Mouse (Mus musculus): ENCODE measurements at regions not wholly inside any gene's neighbourhood (a gene's known extent, or its start where the extent isn't known, plus 50 kb on each side); places are given as distances from the start of the nearest gene placed in this dataset.

GRCm38 (mm10) chr3:70138926-70139325, 131.5 kb downstream of the Otol1 start:
- Histone ChIP-seq H3K4me3 (no peak overlapping the region), H3K9me3 (no peaks in the 10 kb centered on the region), H3K27me3 (no peaks in the 10 kb centered on the region), H3K36me3 (no peaks in the 10 kb centered on the region), H3K27ac (replicated peaks) (no peak overlapping the region), H3K9ac (no peak overlapping the region), H3K4me2 (no peak overlapping the region), H3K4me1 (replicated peaks) (no peaks in the 10 kb centered on the region)
- 77% methylated on average over 4 of the region's 4 CpGs for WGBS
- no peak for ATAC-seq (ENCODE audit: low FRiP score, low read depth)

- H3K27ac ChIP-seq (replicated peaks): no peak overlapping the region
- H3K4me3 ChIP-seq: no peak overlapping the region
- no peaks in the 10 kb centered on the region for H3K9me3 ChIP-seq
- H3K36me3 ChIP-seq: no peaks in the 10 kb centered on the region
- no peaks in the 10 kb centered on the region for H3K27me3 ChIP-seq
- no peak overlapping the region for H3K9ac ChIP-seq
- H3K4me1 ChIP-seq (replicated peaks): no peaks in the 10 kb centered on the region
- WGBS: 100% methylated on average over 1 of the region's 1 CpGs
- no peak overlapping the region for H3K4me2 ChIP-seq
- ATAC-seq (ENCODE audit: low FRiP score, low read depth): no peak
Observed at GRCm38 (mm10) chr3:70145728-70146127, 138.3 kb downstream of the Otol1 start.

- no peak for ATAC-seq (ENCODE audit: low FRiP score, low read depth)
- no peaks in the 10 kb centered on the region for H3K36me3 ChIP-seq
- H3K9ac ChIP-seq: no peak overlapping the region
- H3K4me3 ChIP-seq: no peak overlapping the region
- 72% methylated on average over 5 of the region's 5 CpGs for WGBS
- H3K4me1 ChIP-seq (replicated peaks): no peaks in the 10 kb centered on the region
- H3K9me3 ChIP-seq: no peaks in the 10 kb centered on the region
- no peak overlapping the region for H3K27ac ChIP-seq (replicated peaks)
- H3K4me2 ChIP-seq: no peak overlapping the region
- no peaks in the 10 kb centered on the region for H3K27me3 ChIP-seq
Observed at GRCm38 (mm10) chr3:70151156-70151555, 143.7 kb downstream of the Otol1 start.

GRCm38 (mm10) chr3:70160043-70160442, 152.6 kb downstream of the Otol1 start:
- 50% methylated on average over 9 of the region's 9 CpGs for WGBS
- H3K27ac ChIP-seq (replicated peaks): no peak overlapping the region
- ATAC-seq (ENCODE audit: low FRiP score, low read depth): no peak
- H3K4me1 ChIP-seq (replicated peaks): no peaks in the 10 kb centered on the region
- no peaks in the 10 kb centered on the region for H3K9me3 ChIP-seq
- no peak overlapping the region for H3K4me3 ChIP-seq
- no peaks in the 10 kb centered on the region for H3K36me3 ChIP-seq
- H3K27me3 ChIP-seq: no peaks in the 10 kb centered on the region
- H3K9ac ChIP-seq: no peak overlapping the region
- H3K4me2 ChIP-seq: no peak overlapping the region

- H3K4me2 ChIP-seq: no peak overlapping the region
- H3K4me3 ChIP-seq: no peak overlapping the region
- H3K27me3 ChIP-seq: no peaks in the 10 kb centered on the region
- no peak overlapping the region for H3K27ac ChIP-seq (replicated peaks)
- no peaks in the 10 kb centered on the region for H3K9me3 ChIP-seq
- no peak overlapping the region for H3K9ac ChIP-seq
- no peak for ATAC-seq (ENCODE audit: low FRiP score, low read depth)
- H3K4me1 ChIP-seq (replicated peaks): no peaks in the 10 kb centered on the region
- WGBS: 67% methylated on average over 4 of the region's 4 CpGs
- H3K36me3 ChIP-seq: no peaks in the 10 kb centered on the region
Observed at GRCm38 (mm10) chr3:70171667-70172066, 164.3 kb downstream of the Otol1 start.

GRCm38 (mm10) chr3:70176391-70176790, 169.0 kb downstream of the Otol1 start:
- Histone ChIP-seq H3K4me1 (replicated peaks) (no peaks in the 10 kb centered on the region), H3K4me2 (no peak overlapping the region), H3K36me3 (no peaks in the 10 kb centered on the region), H3K27ac (replicated peaks) (no peak overlapping the region), H3K9ac (no peak overlapping the region), H3K27me3 (no peaks in the 10 kb centered on the region), H3K9me3 (no peaks in the 10 kb centered on the region), H3K4me3 (no peak overlapping the region)
- WGBS: 83% methylated on average over 1 of the region's 1 CpGs
- ATAC-seq (ENCODE audit: low FRiP score, low read depth): no peak; the same call in 1 of the 2 replicates

- H3K27ac ChIP-seq (replicated peaks): no peak overlapping the region
- no peaks in the 10 kb centered on the region for H3K27me3 ChIP-seq
- ATAC-seq (ENCODE audit: low FRiP score, low read depth): no peak
- no peak overlapping the region for H3K4me3 ChIP-seq
- H3K4me1 ChIP-seq (replicated peaks): no peaks in the 10 kb centered on the region
- no peak overlapping the region for H3K4me2 ChIP-seq
- 67% methylated on average over 3 of the region's 3 CpGs for WGBS
- no peak overlapping the region for H3K9ac ChIP-seq
- no peaks in the 10 kb centered on the region for H3K9me3 ChIP-seq
- H3K36me3 ChIP-seq: no peaks in the 10 kb centered on the region
Observed at GRCm38 (mm10) chr3:70181611-70182010, 174.2 kb downstream of the Otol1 start.

- no peak for ATAC-seq (ENCODE audit: low FRiP score, low read depth)
- no peaks in the 10 kb centered on the region for H3K4me1 ChIP-seq (replicated peaks)
- no peak overlapping the region for H3K4me2 ChIP-seq
- no peaks in the 10 kb centered on the region for H3K36me3 ChIP-seq
- H3K9ac ChIP-seq: no peak overlapping the region
- H3K9me3 ChIP-seq: no peaks in the 10 kb centered on the region
- no peak overlapping the region for H3K4me3 ChIP-seq
- no peak overlapping the region for H3K27ac ChIP-seq (replicated peaks)
- no peaks in the 10 kb centered on the region for H3K27me3 ChIP-seq
Observed at GRCm38 (mm10) chr3:70190741-70191140, 183.3 kb downstream of the Otol1 start.

GRCm38 (mm10) chr3:70196671-70197070, 189.3 kb downstream of the Otol1 start:
- no peak overlapping the region for H3K4me3 ChIP-seq
- 88% methylated on average over 3 of the region's 3 CpGs for WGBS

GRCm38 (mm10) chr3:70198890-70199289, 191.5 kb downstream of the Otol1 start:
- H3K4me2 ChIP-seq: no peak overlapping the region
- H3K9me3 ChIP-seq: no peaks in the 10 kb centered on the region
- H3K4me3 ChIP-seq: no peak overlapping the region
- no peaks in the 10 kb centered on the region for H3K4me1 ChIP-seq (replicated peaks)
- no peak overlapping the region for H3K9ac ChIP-seq
- no peaks in the 10 kb centered on the region for H3K27me3 ChIP-seq
- no peak for ATAC-seq (ENCODE audit: low FRiP score, low read depth)
- H3K36me3 ChIP-seq: no peaks in the 10 kb centered on the region
- no peak overlapping the region for H3K27ac ChIP-seq (replicated peaks)
- WGBS: 69% methylated on average over 3 of the region's 3 CpGs

More at GRCm38 (mm10) chr3:70196671-70197070, 189.3 kb downstream of the Otol1 start:
- H3K4me1 ChIP-seq (replicated peaks): no peaks in the 10 kb centered on the region
- no peak overlapping the region for H3K9ac ChIP-seq
- H3K36me3 ChIP-seq: no peaks in the 10 kb centered on the region
- H3K27me3 ChIP-seq: no peaks in the 10 kb centered on the region
- H3K27ac ChIP-seq (replicated peaks): no peak overlapping the region
- no peak for ATAC-seq (ENCODE audit: low FRiP score, low read depth)
- H3K9me3 ChIP-seq: no peaks in the 10 kb centered on the region
- H3K4me2 ChIP-seq: no peak overlapping the region

GRCm38 (mm10) chr3:70201334-70201943, 194.0 kb downstream of the Otol1 start:
- Histone ChIP-seq H3K4me3 (no peak overlapping the region), H3K9me3 (no peaks in the 10 kb centered on the region), H3K9ac (no peak overlapping the region), H3K4me2 (no peak overlapping the region), H3K27ac (replicated peaks) (no peak overlapping the region), H3K27me3 (no peaks in the 10 kb centered on the region), H3K4me1 (replicated peaks) (no peaks in the 10 kb centered on the region), H3K36me3 (no peaks in the 10 kb centered on the region)
- 65% methylated on average over 3 of the region's 3 CpGs for WGBS
- ATAC-seq (ENCODE audit: low FRiP score, low read depth): no peak

GRCm38 (mm10) chr3:70215195-70215594, 207.8 kb downstream of the Otol1 start:
- Histone ChIP-seq H3K4me1 (replicated peaks) (0 out of 2 replicates have a peak, but pooled peaks cover 3% of the 10 kb centered on the region), H3K9me3 (no peaks in the 10 kb centered on the region), H3K36me3 (no peaks in the 10 kb centered on the region), H3K27ac (replicated peaks) (no peak overlapping the region), H3K27me3 (no peaks in the 10 kb centered on the region), H3K4me2 (no peak overlapping the region), H3K4me3 (no peak overlapping the region), H3K9ac (no peak overlapping the region)
- ATAC-seq (ENCODE audit: low FRiP score, low read depth): no peak
- 92% methylated on average over 3 of the region's 3 CpGs for WGBS

- no peaks in the 10 kb centered on the region for H3K27me3 ChIP-seq
- H3K27ac ChIP-seq (replicated peaks): no peak overlapping the region
- 28% methylated on average over 1 of the region's 1 CpGs for WGBS
- H3K4me3 ChIP-seq: no peak overlapping the region
- no peaks in the 10 kb centered on the region for H3K36me3 ChIP-seq
- H3K4me1 ChIP-seq (replicated peaks): 0 out of 2 replicates have a peak, but pooled peaks cover 3% of the 10 kb centered on the region
- H3K9ac ChIP-seq: no peak overlapping the region
- no peaks in the 10 kb centered on the region for H3K9me3 ChIP-seq
- no peak for ATAC-seq (ENCODE audit: low FRiP score, low read depth)
- no peak overlapping the region for H3K4me2 ChIP-seq
Observed at GRCm38 (mm10) chr3:70216096-70216495, 208.7 kb downstream of the Otol1 start.

Data from hindbrain, embryonic 15.5 days (tissue).